Mouse (Mus musculus) C2C12 (cell line): ENCODE measurements around the gene Ryr1. TPM values are rescaled to one million over a fixed set of nuclear protein-coding genes. Genes with fewer than 3 reads are reported as not detected.

ENCODE experiments used
- H3K27me3 ChIP-seq: one replicate; pipeline ENCODE4 v1.6.1; 2011; ENCODE audit not compliant: control insufficient read depth, insufficient read depth, insufficient read length
- H3K36me3 ChIP-seq: one replicate; pipeline ENCODE4 v1.6.1; 2011; ENCODE audit not compliant: control insufficient read depth, insufficient read depth
- H3K4me3 ChIP-seq: one replicate; pipeline ENCODE4 v1.5.1; 2011; ENCODE audit warnings: mild to moderate bottlenecking, control low read depth; ENCODE audit not compliant: poor library complexity, insufficient read depth, severe bottlenecking
- H3K79me2 ChIP-seq: one replicate; pipeline ENCODE4 v1.6.1; 2011; ENCODE audit not compliant: control insufficient read depth, insufficient read depth
- H3K79me3 ChIP-seq: one replicate; pipeline ENCODE4 v1.6.1; 2011; ENCODE audit warnings: low read depth, control low read depth
- H3ac ChIP-seq: one replicate; pipeline ENCODE3; 2011; ENCODE audit warnings: low read depth; ENCODE audit not compliant: control insufficient read depth, insufficient read length
- CEBPB ChIP-seq: IDR thresholded peaks from one replicate; pipeline ENCODE4 v1.6.1; 2011; ENCODE audit warnings: low read depth, mild to moderate bottlenecking, control low read depth, moderate library complexity
- CTCF ChIP-seq: IDR thresholded peaks from one replicate; pipeline ENCODE4 v1.5.1; 2011; ENCODE audit not compliant: control insufficient read depth, insufficient read depth, insufficient read length
- FOSL1 ChIP-seq: IDR thresholded peaks from one replicate; pipeline ENCODE4 v1.8.0; 2011; ENCODE audit warnings: mild to moderate bottlenecking, low read length; ENCODE audit not compliant: poor library complexity, insufficient read depth, severe bottlenecking
- MAX ChIP-seq: IDR thresholded peaks from one replicate; pipeline ENCODE4 v1.6.1; 2011; ENCODE audit warnings: mild to moderate bottlenecking, control low read depth
- MYOD1 ChIP-seq: IDR thresholded peaks from one replicate; pipeline ENCODE4 v1.6.1; 2011; ENCODE audit warnings: low read depth; ENCODE audit not compliant: control insufficient read depth, insufficient read length
- MYOG ChIP-seq: IDR thresholded peaks from one replicate; pipeline ENCODE4 v1.6.1; 2011; ENCODE audit not compliant: control insufficient read depth, insufficient read length; ENCODE audit errors: extremely low read depth
- USF1 ChIP-seq: IDR thresholded peaks from one replicate; pipeline ENCODE4 v1.6.1; 2011; ENCODE audit warnings: low read depth, mild to moderate bottlenecking, control low read depth, moderate library complexity
- polyA plus RNA-seq: library from polyadenylated mRNA; unstranded; fragments of >200 nt; fragmentation: generic; extraction: Trizol; gene quantifications from one replicate; pipeline ENCODE4 v1.2.1, GENCODE M21; 2012; ENCODE audit warnings: missing spikeins

The Ryr1 gene
- polyA plus RNA-seq, 1 experiment, result 1.1 TPM

DNA sequence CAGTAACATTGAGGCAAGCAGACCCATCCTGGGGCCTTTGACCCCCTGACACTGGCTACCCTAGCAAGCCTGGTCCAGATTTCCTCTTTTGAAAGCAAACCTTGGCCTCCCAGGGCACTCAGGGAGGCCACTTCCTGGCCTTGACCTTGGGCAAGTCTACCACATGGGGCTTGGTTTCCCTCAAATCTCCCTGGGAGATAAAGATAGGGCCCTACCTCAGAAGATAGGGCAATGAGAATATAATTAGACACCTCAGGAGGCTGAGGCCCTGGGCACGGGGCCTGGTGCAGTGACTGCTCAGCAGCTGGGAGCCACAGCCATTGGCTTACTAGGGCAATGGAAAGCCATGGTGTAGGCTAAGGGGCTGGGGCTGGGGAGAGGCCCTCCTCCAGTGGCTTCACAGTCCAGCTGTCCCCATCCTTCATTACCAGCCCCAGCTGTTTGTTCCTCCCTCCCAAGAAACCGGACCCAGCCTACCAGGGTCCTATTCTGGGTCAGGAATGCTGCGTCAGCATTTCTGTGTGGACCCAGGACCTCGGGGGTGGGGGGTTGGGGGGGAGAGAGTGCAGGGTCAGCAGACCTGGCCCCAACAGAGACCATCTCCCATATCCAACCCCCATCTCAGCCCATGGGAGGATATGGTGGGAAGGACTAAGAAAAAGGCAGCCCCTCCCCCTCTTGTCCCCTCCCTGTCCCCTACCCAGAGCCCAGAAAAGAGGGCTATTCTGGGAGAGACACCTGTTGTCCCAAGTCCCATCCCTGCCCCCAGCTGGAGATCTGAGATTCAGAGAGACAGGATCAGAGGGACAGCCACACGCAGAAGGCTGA, 1.2 kb downstream of the Ryr1 start:
- Histone ChIP-seq H3K27me3 (no peaks in the 10 kb centered on the region), H3K79me2 (no peaks in the 10 kb centered on the region), H3K36me3 (no peaks in the 10 kb centered on the region), H3K79me3 (no peaks in the 10 kb centered on the region), H3K4me3 (no peak overlapping the region), H3ac (no peak overlapping the region)
- TF ChIP-seq USF1 (no peak), CTCF (no peak), CEBPB (no peak), FOSL1 (no peak), MYOD1 (peak; percentile 87), MAX (no peak)

DNA sequence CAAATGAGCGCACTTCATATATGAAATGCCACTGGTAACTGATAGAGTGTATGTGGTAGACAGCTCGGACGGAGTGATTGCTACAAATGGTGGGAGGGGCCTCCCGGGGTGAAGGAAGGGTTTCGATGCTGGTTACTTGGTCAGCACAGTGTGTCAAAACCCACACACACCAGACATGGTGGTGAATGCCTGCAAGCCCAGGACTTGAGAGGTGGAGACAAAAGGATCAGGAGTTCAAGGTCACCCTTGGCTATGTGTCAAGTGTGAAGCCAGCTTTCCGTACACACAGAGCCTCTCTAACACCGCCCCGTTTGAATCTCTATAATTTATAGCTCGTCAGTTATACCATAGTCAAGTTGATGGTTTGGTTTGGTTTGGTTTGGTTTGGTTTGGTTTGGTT, 2.2 kb downstream of the Ryr1 start:
- TF ChIP-seq MYOD1 (no peak), CEBPB (no peak), MAX (no peak), FOSL1 (no peak), MYOG (no peak)
- no peak overlapping the region for H3ac ChIP-seq
- H3K79me3 ChIP-seq, result no peaks in the 10 kb centered on the region
- no peak overlapping the region for H3K4me3 ChIP-seq
- no peaks in the 10 kb centered on the region for H3K79me2 ChIP-seq
- H3K27me3 ChIP-seq, result no peaks in the 10 kb centered on the region
- H3K36me3 ChIP-seq, result no peaks in the 10 kb centered on the region

DNA sequence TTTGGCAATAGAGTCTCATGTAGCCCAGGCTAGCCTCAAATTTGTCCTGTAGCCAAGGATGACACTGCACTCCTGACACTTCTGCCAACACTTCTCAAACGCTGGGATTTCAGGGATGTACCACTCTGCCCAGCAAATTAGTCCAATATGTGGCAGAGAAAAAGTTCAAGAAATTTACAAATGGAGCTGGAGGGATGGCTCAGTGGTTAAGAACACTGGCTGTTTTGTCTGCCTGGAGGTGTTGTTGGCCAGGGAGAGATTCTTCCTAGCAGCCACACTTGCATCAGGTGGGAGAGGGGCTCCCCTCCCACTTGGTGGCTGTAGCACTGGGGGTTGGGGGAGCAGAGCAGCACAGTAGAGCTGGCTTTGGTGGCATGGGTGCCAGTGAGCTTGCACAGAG, 5.5 kb downstream of the Ryr1 start:
- Histone ChIP-seq H3ac (no peak overlapping the region), H3K27me3 (no peaks in the 10 kb centered on the region), H3K79me3 (no peaks in the 10 kb centered on the region), H3K4me3 (no peak overlapping the region), H3K36me3 (no peaks in the 10 kb centered on the region), H3K79me2 (no peaks in the 10 kb centered on the region)
- TF ChIP-seq USF1 (no peak), CEBPB (no peak), MYOD1 (no peak), FOSL1 (no peak)

DNA sequence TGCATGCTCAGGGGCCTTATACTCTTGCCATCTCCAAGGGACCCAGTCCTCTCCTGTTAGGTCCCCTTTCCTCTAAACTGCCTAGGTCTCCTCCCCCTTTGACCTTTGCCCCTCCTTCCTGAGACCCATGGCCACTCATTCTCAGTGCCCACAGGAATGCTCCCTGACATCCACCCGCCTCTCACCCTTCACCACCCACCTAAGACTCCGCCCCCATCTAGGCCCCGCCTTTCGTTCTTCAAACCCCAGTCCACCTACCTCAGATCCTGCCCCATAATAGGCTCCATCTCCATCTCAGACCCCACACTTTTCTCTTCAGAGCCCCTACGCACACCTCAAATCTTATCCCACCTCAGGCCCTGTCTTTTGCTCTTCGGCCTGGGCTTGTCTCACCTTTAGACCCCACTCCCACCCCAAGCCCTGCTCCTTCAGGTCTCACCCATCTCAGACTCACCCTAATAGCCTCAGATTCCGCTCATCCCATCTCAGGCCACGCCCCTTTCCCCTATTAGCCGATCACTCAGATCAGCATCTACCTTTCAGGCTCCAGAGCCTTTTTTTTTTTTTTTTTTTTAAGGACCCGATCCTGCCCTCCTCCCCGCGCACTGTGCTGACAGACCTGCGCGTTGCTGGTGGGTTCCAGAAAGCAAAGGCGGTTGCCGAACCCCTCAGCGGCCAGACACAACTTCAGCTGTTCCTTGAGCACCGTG, 6.7 kb downstream of the Ryr1 start:
- TF ChIP-seq FOSL1 (no peak), USF1 (no peak), MAX (no peak), CTCF (no peak), CEBPB (no peak), MYOG (no peak), MYOD1 (no peak)
- H3ac ChIP-seq, result no peak overlapping the region
- H3K36me3 ChIP-seq, result no peaks in the 10 kb centered on the region
- H3K4me3 ChIP-seq, result no peak overlapping the region
- no peaks in the 10 kb centered on the region for H3K27me3 ChIP-seq
- no peaks in the 10 kb centered on the region for H3K79me3 ChIP-seq
- H3K79me2 ChIP-seq, result no peaks in the 10 kb centered on the region

DNA sequence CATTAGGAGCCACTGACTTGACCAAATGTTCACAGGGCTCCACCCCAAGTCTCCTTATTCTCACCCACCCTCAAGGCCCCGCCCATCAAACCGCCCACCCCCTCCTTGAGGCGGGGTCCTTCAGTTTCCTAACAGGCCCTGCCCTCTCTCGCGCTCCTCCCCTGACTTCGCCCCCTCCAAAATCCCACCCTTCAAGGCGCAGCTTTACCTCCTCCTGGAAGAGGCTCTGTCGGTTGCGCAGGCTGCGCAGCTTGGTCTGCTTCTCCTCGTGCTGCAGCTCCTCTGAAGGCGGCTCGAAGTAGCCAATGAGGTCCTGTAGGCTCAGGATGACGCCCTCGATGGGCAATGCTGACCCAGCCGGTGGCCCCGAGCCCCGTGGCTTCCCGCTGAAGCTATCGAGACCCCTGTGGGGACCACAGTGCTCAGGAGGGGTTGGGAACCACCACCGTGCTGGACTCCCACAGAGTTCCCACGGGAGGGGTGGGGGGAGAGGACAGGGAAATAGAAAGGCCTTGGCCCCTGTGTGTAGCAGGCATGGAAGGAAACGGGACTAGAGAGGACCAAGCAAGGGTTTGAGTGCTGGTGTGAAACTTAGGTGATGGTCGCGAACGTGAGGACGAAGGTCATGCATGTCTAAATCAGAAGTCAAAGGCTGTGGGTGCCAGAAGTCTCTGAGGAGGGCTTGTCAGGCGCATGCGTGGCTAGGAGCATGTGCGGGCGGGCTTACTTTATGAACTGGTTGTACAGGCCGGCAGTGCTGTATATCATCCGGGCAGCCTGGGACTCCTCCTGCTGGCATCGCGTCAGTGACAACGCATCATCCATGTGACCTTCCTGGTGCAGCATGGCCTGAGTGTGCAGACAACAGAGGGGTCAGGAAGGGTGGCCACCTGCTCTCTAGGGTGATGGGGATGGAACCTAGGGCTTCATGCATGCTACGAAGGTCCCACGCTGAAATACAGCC, 15.7 kb downstream of the Ryr1 start:
- Histone ChIP-seq H3K79me2 (no peaks in the 10 kb centered on the region), H3K27me3 (no peaks in the 10 kb centered on the region), H3K4me3 (no peak overlapping the region), H3ac (no peak overlapping the region), H3K79me3 (no peaks in the 10 kb centered on the region), H3K36me3 (no peaks in the 10 kb centered on the region)
- TF ChIP-seq MYOG (no peak), USF1 (no peak), CEBPB (no peak), MYOD1 (no peak), MAX (no peak), FOSL1 (no peak), CTCF (no peak)
